ENCODE assay signal across 8 mouse cellular contexts in genomic region chr17:26138239-26138836, GRCm38 (mm10). TPM values are rescaled to one million over a fixed set of nuclear protein-coding genes. Genes with fewer than 3 reads are reported as not detected.
DNase-seq lines count a peak whose midpoint lies in the region; ATAC-seq lines count a peak whose summit lies in the region.

Gene Axin1 (plus strand): TSS chr17:26138688.

- H3K9me3 ChIP-seq in hindbrain, embryonic 14.5 days (ENCODE audit: control insufficient read depth, low read length), result no peaks in the 10 kb centered on the region

- H3K27me3 ChIP-seq in hindbrain, embryonic 14.5 days (ENCODE audit: control insufficient read depth, insufficient read depth, low read length), result no peaks in the 10 kb centered on the region

- peak within 1 kb of the TSS; percentile 84 for H3K4me2 ChIP-seq in hindbrain, embryonic 14.5 days (replicated peaks)

- peaks cover 18% of the 10 kb centered on the region for H3K4me1 ChIP-seq in hindbrain, embryonic 14.5 days (replicated peaks; ENCODE audit: control insufficient read depth, insufficient read depth, low read length)

- peak within 1 kb of the TSS; percentile 86 for H3K4me3 ChIP-seq in hindbrain, embryonic 14.5 days (replicated peaks; ENCODE audit: low read length)

- H3K27ac ChIP-seq in hindbrain, embryonic 14.5 days, result peak within 1 kb of the TSS; percentile 93

- DNase-seq in R1 (ENCODE audit: low read depth, low spot score), result peak; percentile 100
- peak; percentile 94 to 96 for DNase-seq in cerebellum, postnatal 25 days
- DNase-seq in frontal cortex, postnatal 25 days (ENCODE audit: low spot score in 2 of 2), result peak; percentile 74 to 85
- peak; percentile 94 for DNase-seq in hindbrain, embryonic 14.5 days (ENCODE audit: low spot score)
- peak; percentile 91 to 93 for DNase-seq in layer of hippocampus, postnatal 36 days
- DNase-seq in lung, postnatal 36 days, result peak; percentile 98
- DNase-seq in retina, postnatal 1 day, result peak; percentile 98
- DNase-seq in urinary bladder, adult 18-20 months (ENCODE audit: low spot score in 2 of 2), result peak; percentile 89 to 91

- ATAC-seq in hindbrain, embryonic 14.5 days (ENCODE audit: low FRiP score), result peak; percentile 97

- under 1% methylated on average over 41 of the region's 42 CpGs for WGBS in hindbrain, embryonic 14.5 days

- peak within 1 kb of the TSS; percentile 96 for H3K9ac ChIP-seq in hindbrain, embryonic 14.5 days

- H3K36me3 ChIP-seq in hindbrain, embryonic 14.5 days (replicated peaks; ENCODE audit: control insufficient read depth, insufficient read depth), result peaks cover 9% of the 10 kb centered on the region

RNA-seq across cellular contexts. Expression of gene Axin1, which starts in this region (rescaled TPM):
- 7.0 and 8.5 TPM in 2 replicates for polyA plus RNA-seq in hindbrain, embryonic 14.5 days (2014; fragmentation: Nextera tagmentation; extraction: Ambion mirVana)
- 10 to 100 TPM; 23.0 to 24.8 TPM for total RNA-seq in layer of hippocampus, postnatal 36 days (2021)

Comparison
In these comparisons a context has a peak if more than half of its experiments do, and no peak if none do; other contexts are left out.
1. Peak in every context shown above with its lines: DNase-seq, ATAC-seq, H3K4me3 ChIP-seq and H3K27ac ChIP-seq.